Mouse (Mus musculus) heart, embryonic 14.5 days (tissue): Measurements from ENCODE around the gene Ptges. TPM values are rescaled to one million over a fixed set of nuclear protein-coding genes. Genes with fewer than 3 reads are reported as not detected.
A peak's percentile ranks its signal among the peaks of the same experiment; 100 is the strongest.

Experiments used
- ATAC-seq: fragments of 200-750 bp; cut with Nextera tagmentation; 2 replicates; pipeline ENCODE4 v1.8.0; 2017; ENCODE audit warnings: low read depth, moderate TSS enrichment; ENCODE audit not compliant: insufficient number of reproducible peaks, insufficient read depth, low FRiP score
- H3K27ac ChIP-seq, 2 experiments: fragments of 200-500 bp in 1 of 2; fragments of 300-500 bp in 1 of 2; sonication (generic) in 1 of 2; replicated peaks in 1 of 2; 2 replicates each; pipeline ENCODE4 v1.5.1; 2012 to 2014; ENCODE audit warnings: low read depth in 2 of 2, low read length in 2 of 2, control low read depth in 1 of 2, mild to moderate bottlenecking in 1 of 2, mixed read lengths in 1 of 2; ENCODE audit not compliant: control insufficient read depth in 1 of 2, insufficient read depth in 1 of 2
- H3K27me3 ChIP-seq: fragments of 300-500 bp; sonication (generic); 2 replicates; pipeline ENCODE4 v1.6.1; 2014; ENCODE audit warnings: mild to moderate bottlenecking, low read length, control low read depth; ENCODE audit not compliant: control insufficient read depth, insufficient read depth
- H3K36me3 ChIP-seq: fragments of 300-500 bp; sonication (generic); 2 replicates; pipeline ENCODE4 v1.6.1; 2014; ENCODE audit warnings: mild to moderate bottlenecking, control low read depth, low read length, mixed read lengths; ENCODE audit not compliant: control insufficient read depth, insufficient read depth
- H3K4me1 ChIP-seq, 2 experiments: fragments of 200-500 bp in 1 of 2; fragments of 300-500 bp in 1 of 2; sonication (generic) in 1 of 2; 2 replicates each; pipeline ENCODE4 v1.6.1; 2012 to 2014; ENCODE audit warnings: low read length in 2 of 2, control low read depth in 1 of 2, mixed read lengths in 1 of 2; ENCODE audit not compliant: control insufficient read depth in 2 of 2, insufficient read depth in 2 of 2
- H3K4me2 ChIP-seq: fragments of 300-500 bp; sonication (generic); 2 replicates; pipeline ENCODE4 v1.6.1; 2014; ENCODE audit warnings: mild to moderate bottlenecking, low read length
- H3K4me3 ChIP-seq, 2 experiments: fragments of 200-500 bp in 1 of 2; fragments of 300-500 bp in 1 of 2; sonication (generic) in 1 of 2; 2 replicates each; pipeline ENCODE4 v1.5.1; 2012 to 2014; ENCODE audit warnings: low read length in 2 of 2, mild to moderate bottlenecking in 2 of 2, control low read depth in 1 of 2, low read depth in 1 of 2, moderate library complexity in 1 of 2; ENCODE audit not compliant: control insufficient read depth in 1 of 2, insufficient read depth in 1 of 2
- H3K9ac ChIP-seq: fragments of 300-500 bp; sonication (generic); 2 replicates; pipeline ENCODE4 v1.6.1; 2014; ENCODE audit warnings: mild to moderate bottlenecking, low read length
- H3K9me3 ChIP-seq: fragments of 300-500 bp; sonication (generic); 2 replicates; pipeline ENCODE4 v1.6.1; 2016; ENCODE audit warnings: low read length, control low read depth; ENCODE audit not compliant: control insufficient read depth
- WGBS: fragments of 180-500 bp; shearing (Covaris S2); extraction: QIAGEN DNeasy Blood & Tissue Kit; methylation state at CpG from one replicate; pipeline ENCODE4 v1.1.7; 2014; 5-methylcytosine and 5-hydroxymethylcytosine counted together
- polyA plus RNA-seq: library from polyadenylated mRNA; unstranded; fragments of >200 nt; fragmentation: Nextera tagmentation; extraction: Ambion mirVana; gene quantifications from 2 replicates; pipeline ENCODE4 v1.2.1, GENCODE M21; 2014

The Ptges gene
- polyA plus RNA-seq, 1 experiment from 2014 or later: 3.9 TPM

DNA sequence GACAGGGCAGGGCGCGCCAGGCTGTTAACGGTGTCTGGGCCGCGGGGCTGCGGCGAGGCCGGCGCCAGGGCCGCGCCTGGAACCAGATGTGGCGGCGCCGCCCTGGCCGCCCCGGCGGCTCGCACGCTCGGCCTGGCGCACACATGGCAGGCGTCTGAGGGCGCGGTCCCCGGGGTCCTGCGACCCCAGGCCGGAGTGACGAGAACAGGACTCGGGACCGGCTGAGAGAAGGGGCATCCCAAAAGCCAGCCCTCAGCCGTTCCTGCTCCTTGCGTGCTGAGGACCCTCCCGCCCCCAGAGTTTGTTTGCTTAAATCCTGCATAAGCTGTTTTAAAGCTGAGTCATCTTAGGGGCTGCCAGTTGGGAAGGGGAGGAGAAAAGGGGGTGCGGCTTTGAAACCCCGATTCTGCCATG, 64.7 kb downstream of the Ptges start:
- Histone ChIP-seq H3K9me3 (no peaks in the 10 kb centered on the region), H3K4me1 (peaks cover 24 to 33% of the 10 kb centered on the region in 2 experiments), H3K36me3 (no peaks in the 10 kb centered on the region), H3K4me3 (peak overlapping the region; percentile 6 to 21; a peak in 3 of 4 replicates), H3K4me2 (peak overlapping the region; percentile 57), H3K27ac (peak overlapping the region; percentile 76 to 81; a peak in 3 of 4 replicates), H3K27me3 (no peaks in the 10 kb centered on the region), H3K9ac (peak overlapping the region; percentile 62)
- WGBS: 11% methylated on average over 34 of the region's 35 CpGs
- peak; percentile 14; the same call in 1 of the 2 replicates for ATAC-seq

DNA sequence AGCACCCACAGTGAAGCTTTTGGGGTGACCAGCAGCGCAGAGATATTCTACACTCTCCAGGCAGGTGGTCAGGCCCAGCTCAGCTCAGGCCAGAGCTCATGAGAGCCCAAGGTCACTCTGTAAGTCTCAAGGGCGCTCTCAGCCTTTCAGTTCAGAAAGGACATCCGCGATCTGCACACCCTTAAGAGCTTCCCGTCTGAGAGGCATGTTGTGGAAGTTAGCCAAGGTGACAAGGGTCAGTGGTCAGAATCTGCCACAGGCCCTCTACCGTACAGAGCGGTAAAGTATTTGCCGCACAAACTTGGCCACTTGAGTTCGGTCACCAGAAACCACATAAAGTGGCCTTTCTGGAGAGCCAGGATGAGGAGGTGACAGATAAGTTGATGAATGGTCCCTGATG, 66.1 kb downstream of the Ptges start:
- peak overlapping the region; percentile 2; the same call in 1 of the 2 replicates for H3K9ac ChIP-seq
- WGBS: 16% methylated on average over 9 of the region's 9 CpGs

DNA sequence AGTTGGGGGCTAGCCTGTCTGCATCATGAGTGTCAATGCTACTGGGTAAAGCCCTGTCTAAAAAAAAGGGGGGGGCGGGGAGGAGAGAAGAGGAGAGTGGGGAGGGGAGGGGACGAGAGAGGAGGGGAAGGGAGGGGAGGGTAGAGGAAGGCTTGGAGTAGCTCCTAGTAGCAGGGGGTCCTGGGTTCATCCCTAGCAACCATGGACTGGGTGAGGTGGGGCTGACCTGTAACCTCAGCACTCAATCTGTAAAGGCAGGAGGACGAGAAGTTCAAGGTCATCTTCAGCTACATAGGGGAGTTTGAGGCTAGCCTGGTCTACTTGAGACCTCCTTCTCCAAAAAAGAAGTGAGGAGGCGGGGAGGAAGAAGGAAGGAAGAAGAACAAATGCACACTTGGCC, 67.6 kb downstream of the Ptges start:
- Histone ChIP-seq H3K27me3 (no peaks in the 10 kb centered on the region), H3K4me1 (peaks cover 33 to 49% of the 10 kb centered on the region in 2 experiments), H3K9me3 (no peaks in the 10 kb centered on the region), H3K36me3 (no peaks in the 10 kb centered on the region), H3K4me2 (no peak overlapping the region), H3K9ac (no peak overlapping the region), H3K4me3 (no peak overlapping the region), H3K27ac (no peak overlapping the region)
- ATAC-seq: no peak
- WGBS: 74% methylated on average over 4 of the region's 4 CpGs

More for the DNA sequence above, 66.1 kb downstream of the Ptges start:
- Histone ChIP-seq H3K4me3 (no peak overlapping the region), H3K27ac (peak overlapping the region; percentile 76 to 81), H3K4me1 (peaks cover 29 to 46% of the 10 kb centered on the region in 2 experiments), H3K4me2 (peak overlapping the region; percentile 24; the same call in 1 of the 2 replicates), H3K36me3 (no peaks in the 10 kb centered on the region), H3K27me3 (no peaks in the 10 kb centered on the region), H3K9me3 (no peaks in the 10 kb centered on the region)
- ATAC-seq: peak; percentile 41; the same call in 1 of the 2 replicates

DNA sequence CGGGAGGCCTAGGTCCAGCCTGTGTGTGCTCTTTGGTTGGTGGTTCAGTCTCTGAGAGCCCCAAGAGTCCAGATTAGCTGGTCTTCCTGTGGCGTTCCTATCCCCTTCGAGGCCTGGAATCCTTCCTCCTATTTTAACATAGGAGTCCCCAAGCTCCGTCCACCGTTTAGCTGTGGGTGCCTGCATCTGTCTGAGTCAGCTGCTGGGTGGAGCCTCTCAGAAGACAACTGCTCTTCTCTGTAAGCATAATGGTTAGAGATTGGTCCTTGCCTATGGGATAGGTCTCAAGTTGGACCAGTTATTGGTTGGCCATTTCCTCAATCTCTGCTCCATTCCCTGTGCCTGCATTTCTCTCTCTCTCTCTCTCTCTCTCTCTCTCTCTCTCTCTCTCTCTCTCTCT, 69.9 kb downstream of the Ptges start:
- Histone ChIP-seq H3K4me1 (peaks cover 33 to 46% of the 10 kb centered on the region in 2 experiments), H3K27ac (peak overlapping the region in 1 of 2 experiments; percentile 15; a peak in 2 of 4 replicates), H3K4me3 (no peak overlapping the region), H3K4me2 (no peak overlapping the region), H3K27me3 (no peaks in the 10 kb centered on the region), H3K36me3 (no peaks in the 10 kb centered on the region), H3K9me3 (no peaks in the 10 kb centered on the region), H3K9ac (no peak overlapping the region)
- ATAC-seq: no peak
- 54% methylated on average over 5 of the region's 5 CpGs for WGBS

DNA sequence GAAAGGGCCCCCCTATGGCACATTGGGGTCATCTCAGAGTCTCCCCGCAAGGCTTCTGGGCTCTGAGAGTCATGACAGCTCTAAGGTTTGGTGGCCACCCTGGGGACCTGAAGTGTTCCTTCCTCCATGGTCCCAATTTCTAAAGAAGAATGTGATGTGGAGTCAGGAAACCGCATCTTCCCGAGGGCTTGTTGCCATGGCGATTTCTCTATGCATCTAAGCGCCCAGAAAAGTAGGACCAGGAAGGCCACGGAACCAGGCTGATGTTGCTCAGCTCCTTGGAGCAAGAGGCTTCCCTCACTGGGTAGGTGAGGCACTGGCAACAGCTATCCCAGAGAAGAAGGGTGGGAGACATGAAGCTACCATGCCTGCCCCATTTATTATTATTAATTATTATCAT, 72.6 kb downstream of the Ptges start:
- H3K4me2 ChIP-seq: no peak overlapping the region
- no peaks in the 10 kb centered on the region for H3K9me3 ChIP-seq
- no peak overlapping the region for H3K4me3 ChIP-seq
- no peak overlapping the region for H3K27ac ChIP-seq
- peaks cover 22 to 33% of the 10 kb centered on the region in 2 experiments for H3K4me1 ChIP-seq
- no peak overlapping the region for H3K9ac ChIP-seq
- no peaks in the 10 kb centered on the region for H3K36me3 ChIP-seq
- no peaks in the 10 kb centered on the region for H3K27me3 ChIP-seq
- no peak for ATAC-seq
- 81% methylated on average over 6 of the region's 6 CpGs for whole genome bisulfite sequencing

DNA sequence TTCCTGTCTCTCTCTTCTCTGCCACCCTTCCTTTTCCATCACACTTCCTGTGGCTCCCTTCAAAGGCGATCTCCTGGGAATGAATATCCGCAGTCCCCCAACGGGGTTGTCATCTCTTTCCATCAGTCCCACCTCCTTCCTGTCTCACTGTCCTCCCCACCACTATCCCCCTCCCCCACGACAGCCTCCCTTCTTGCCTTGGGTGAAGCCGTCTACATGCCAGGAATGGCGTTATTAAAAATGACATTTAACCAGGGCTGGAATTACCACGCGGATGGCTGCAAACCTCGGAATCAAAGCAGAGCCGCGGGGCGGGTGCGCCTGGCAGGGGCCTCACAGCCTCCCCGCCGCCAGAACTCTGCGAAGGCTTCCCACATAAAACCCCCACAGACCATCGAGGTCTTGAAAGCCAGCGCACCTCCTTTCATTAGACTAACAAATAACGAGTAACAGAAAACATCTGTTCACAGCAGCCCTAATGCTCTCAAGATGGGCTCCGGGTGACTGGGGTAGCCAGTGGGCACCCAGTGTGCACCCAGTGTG, 76.8 kb downstream of the Ptges start:
- 38% methylated on average over 20 of the region's 20 CpGs for WGBS
- Histone ChIP-seq H3K9ac (peak overlapping the region; percentile 34; the same call in 1 of the 2 replicates), H3K4me1 (peaks cover 28 to 38% of the 10 kb centered on the region in 2 experiments), H3K4me2 (no peak overlapping the region), H3K4me3 (no peak overlapping the region), H3K27me3 (no peaks in the 10 kb centered on the region), H3K27ac (no peak overlapping the region), H3K36me3 (0 out of 2 replicates have a peak, but pooled peaks cover 4% of the 10 kb centered on the region), H3K9me3 (no peaks in the 10 kb centered on the region)
- no peak for ATAC-seq

DNA sequence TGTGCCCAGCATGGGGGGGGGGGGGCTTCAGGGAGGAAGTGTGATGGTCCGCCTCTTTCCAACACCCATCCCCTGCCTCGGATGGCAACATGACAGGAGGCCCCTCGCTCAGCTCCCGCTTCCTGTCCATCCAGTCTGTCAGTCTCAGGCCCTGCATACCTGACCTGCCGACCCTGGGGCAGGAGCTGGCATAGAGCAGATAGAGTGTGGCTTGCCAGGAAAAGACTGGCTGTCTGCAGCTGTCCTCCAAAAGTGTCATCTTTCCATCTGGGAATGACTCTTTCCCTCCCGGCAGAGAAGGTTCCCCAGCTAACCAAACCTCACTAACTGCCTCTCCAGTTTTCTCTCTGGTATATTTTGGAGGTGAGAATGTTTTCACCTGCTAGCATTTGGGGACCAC, 79.1 kb downstream of the Ptges start:
- Histone ChIP-seq H3K4me3 (no peak overlapping the region), H3K36me3 (0 out of 2 replicates have a peak, but pooled peaks cover 4% of the 10 kb centered on the region), H3K9ac (no peak overlapping the region), H3K9me3 (no peaks in the 10 kb centered on the region), H3K27me3 (no peaks in the 10 kb centered on the region), H3K4me1 (peaks cover 42 to 58% of the 10 kb centered on the region in 2 experiments), H3K27ac (no peak overlapping the region), H3K4me2 (no peak overlapping the region)
- WGBS: 25% methylated on average over 6 of the region's 6 CpGs
- no peak for ATAC-seq
